Mouse (Mus musculus) cerebellum, postnatal 25 days (tissue): Measurements from ENCODE around the gene Tmem184a.

Source experiments
- DNase-seq, 2 experiments: peaks; one replicate each; pipeline ENCODE4 v3.0.0; 2021; ENCODE audit warnings: mixed read lengths in 2 of 2

Gene Tmem184a

GRCm38 (mm10) chr5:139792159-139792775, 27.4 kb downstream of the Tmem184a start:
- no peak for DNase-seq

GRCm38 (mm10) chr5:139791227-139792158, 28.2 kb downstream of the Tmem184a start, which contains the start of gene Mafk:
Mafk (plus strand) TSS chr5:139791513.
- DNase-seq = peak; percentile 84 to 91

GRCm38 (mm10) chr5:139789466-139789865, 30.3 kb downstream of the Tmem184a start:
- no peak for DNase-seq

GRCm38 (mm10) chr5:139781406-139781805, 38.3 kb downstream of the Tmem184a start:
- DNase-seq = no peak

DNA sequence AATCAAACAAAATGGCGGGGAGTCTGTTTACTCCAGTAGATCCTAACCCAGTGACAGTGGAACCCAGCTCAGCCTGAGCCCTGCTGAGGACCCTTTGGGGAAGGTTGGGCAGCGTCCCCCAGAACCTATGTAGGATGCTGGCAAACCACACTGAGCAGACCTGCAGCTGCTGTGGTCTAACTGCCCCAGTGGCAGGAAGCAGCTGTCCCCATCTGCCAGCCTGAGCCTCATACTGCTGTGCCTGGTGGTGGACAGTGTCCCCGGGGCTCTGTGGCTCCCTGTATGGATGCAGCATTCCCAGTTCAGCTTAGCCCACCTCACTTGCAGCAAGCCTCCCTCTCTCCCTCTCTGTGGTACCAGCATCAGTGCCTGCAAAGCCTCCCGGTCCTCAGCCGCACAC, 42.8 kb downstream of the Tmem184a start:
- no peak for DNase-seq

DNA sequence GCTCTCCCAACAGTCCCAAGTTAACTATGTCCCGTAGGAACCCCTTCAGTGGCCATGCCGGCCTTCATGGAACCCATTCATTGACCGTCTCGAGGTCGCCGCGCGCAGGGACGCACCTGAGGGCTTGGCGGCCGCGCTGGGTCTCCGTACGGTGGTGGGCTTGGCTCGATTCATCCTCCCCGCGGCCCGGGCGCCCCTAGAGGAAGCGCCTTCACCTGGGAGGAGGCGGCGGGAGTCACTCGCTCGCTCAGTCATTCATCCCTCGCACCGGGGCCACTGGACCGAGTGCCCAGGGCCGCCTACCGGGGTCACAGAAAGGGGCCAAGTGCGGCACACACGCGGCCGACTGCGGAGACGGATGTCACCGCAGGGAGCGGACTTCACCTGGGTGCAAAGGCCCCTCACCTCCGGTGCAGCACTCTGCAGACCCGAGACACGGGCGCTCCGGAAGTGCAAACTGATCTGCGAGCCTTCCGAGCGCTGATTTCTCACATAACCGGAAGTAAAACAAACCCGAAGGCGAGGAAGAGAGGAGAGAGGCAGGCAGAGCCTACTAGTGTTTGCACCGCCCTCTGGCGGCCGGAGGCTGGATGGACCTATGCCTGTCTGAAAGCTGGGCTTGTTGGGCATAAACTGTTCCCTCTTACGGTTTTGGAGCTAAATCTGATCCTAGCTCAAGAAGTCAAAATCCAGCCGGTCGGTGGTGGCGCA, 44.3 kb downstream of the Tmem184a start, which contains the start of gene Ints1:
Gene Ints1, minus strand, starts transcription at position 459 of the 711 bp plus-strand sequence.
- DNase-seq = peak; percentile 96 to 99

- peak in 1 of 2 experiments; percentile 6 for DNase-seq
Measured at GRCm38 (mm10) chr5:139768216-139768615, 51.5 kb downstream of the Tmem184a start.

DNA sequence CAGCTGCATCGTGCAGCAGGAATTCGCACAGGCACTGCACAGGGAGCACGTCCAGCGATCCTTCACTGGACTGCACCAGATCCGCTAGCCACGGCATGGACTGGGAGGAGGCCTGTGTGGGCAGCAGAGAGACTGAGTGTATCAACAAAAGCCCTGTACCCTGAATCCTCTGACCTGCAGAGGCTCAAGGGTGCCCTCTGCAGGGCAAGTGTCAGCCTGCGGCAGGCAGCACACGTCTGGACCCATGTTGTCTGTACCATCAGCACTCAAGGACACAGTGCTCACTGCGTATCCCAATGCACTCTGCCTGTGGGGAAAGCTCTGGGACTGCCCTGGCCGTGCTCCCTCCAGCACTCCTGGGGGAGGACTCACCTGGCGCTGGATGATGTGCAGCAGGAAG, 55.4 kb downstream of the Tmem184a start:
- DNase-seq = peak in 1 of 2 experiments; percentile 58

DNA sequence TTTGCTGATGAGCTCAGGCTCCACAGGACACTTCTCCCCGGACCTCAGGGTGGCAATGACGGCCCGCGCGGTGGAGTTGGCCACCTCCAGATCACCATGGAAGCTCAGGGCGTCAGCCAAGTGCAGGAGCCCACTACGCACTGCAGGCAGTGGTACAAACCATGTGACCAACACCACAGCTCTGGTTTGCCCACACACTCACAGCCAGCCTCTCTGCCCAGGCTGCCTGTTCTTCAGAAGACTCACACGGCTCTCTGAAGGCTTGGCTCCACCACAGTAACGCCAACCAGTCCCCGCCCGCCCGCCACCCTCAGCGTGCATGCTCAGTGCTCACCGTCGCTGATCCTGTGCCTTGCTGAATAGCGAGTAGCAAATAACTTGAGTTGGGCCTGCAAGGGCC, 61.6 kb downstream of the Tmem184a start:
- no peak for DNase-seq

DNA sequence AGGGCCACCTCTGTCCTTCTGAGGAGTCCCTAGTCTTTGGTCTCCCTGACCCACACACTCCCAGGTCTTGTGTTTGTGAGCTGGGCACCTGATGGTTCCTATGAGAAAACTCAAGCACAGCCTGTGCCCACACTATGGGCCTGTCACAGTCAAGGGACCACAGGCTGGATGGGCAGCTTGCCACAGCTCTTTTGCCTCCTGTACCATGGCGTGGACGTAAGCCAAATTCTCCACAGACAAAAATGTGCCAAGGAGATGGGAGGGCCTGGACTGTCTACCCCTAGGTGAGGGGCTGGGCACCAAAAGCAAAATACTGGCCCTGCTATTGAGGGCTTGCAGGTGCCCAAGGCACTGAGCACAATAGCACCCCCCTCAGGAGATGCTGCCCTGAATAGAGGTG, 63.1 kb downstream of the Tmem184a start:
- peak in 1 of 2 experiments; percentile 58 for DNase-seq

- DNase-seq = no peak
Measured at GRCm38 (mm10) chr5:139756135-139756534, 63.6 kb downstream of the Tmem184a start.

DNA sequence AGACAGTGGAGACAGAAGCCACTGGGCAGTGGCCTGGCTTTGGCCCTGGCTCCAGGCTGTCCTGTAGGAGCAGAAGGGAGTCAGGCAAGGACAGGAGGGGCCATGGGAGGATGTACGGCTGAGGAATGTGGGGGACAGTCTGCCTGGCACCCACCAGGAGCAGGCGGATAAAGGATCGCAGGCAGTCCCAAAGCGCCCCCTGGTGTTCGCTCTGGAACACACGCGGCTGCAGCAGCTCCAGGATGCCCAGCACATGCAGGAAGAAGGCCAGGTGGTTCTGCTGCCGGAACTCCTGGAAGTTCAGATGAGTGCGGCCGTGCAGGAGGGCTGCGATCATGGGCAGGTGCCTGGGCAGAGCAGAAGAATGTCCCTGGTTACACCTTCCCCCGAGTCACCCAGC, 65.0 kb downstream of the Tmem184a start:
- DNase-seq = peak; percentile 74 to 82
